Mouse (Mus musculus) c-Kit-positive CD71-negative TER-119-negative erythroid progenitor cells, embryonic 14.5 days (primary cell): Measurements from ENCODE around the gene Gyg.
"Not testable (repeated sequence)": the region's sequence is repeated elsewhere in the genome, so short reads cannot be mapped to it uniquely, and the experiment has no call there.

Source experiments
- DNase-seq: peaks from one replicate; pipeline ENCODE4 v3.0.0-alpha.2; 2013; ENCODE audit warnings: low read depth

Gene Gyg

DNA sequence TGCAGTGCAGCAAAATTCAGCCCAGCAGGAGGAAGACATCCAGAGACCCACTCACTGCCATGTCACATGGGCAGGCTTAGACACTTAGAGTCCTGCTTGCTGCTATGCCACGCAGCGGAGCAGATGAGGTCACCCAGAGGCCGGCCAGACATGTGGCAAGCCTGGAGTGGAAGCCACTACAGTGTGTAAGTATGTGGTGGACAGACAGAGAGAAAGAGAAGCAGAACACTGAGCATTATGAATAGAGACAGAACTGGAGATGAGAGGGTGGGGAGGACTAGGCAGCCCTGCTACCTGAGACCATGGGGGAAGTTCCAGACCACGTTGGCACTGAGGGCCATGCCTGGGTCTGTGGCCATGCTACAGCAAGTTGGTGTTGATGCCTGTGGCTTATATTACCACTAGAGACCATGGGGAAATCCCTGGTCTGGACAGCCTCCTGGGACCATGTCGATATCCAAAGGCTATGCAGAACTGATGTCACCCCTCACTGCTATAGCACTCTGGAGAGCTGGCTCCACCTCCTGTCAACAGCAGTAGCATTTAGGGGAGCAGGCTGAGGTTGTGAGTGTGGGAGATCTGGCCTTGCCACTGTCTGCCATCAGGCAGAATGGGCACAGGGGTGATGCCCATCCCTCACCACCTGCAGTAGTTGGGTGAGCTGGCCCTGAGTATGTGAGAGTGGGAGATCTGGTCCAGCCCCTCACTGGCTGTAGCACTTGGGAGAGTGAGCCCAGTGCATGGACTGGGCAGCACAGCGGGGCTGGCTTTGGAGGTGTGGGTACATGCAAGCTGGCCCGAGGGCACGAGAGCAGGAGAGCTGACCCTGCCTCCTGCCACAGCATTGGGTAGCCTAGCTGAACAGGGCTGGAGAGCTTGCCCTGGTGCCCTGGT, 24.4 kb downstream of the Gyg start:
- DNase-seq: no peak

DNA sequence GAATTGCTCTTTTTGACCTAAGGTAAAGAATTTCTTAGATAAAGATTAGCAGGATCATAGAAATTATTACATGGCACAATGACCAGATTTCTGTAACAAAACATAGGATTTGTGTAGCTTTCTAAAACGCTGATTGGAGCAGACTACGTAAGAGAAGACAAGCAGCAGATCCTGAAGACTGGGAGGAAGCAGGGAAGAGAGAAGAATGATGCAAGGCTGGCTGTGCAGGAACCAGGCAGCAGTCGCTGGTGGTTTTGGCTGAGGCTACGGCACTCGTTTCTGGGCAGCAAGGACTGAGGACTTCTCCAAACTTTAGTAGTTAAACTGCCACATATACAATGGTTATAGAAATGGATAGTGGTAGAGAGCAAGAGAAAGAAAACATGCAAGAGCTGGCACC, 25.6 kb downstream of the Gyg start:
- DNase-seq: no peak

DNA sequence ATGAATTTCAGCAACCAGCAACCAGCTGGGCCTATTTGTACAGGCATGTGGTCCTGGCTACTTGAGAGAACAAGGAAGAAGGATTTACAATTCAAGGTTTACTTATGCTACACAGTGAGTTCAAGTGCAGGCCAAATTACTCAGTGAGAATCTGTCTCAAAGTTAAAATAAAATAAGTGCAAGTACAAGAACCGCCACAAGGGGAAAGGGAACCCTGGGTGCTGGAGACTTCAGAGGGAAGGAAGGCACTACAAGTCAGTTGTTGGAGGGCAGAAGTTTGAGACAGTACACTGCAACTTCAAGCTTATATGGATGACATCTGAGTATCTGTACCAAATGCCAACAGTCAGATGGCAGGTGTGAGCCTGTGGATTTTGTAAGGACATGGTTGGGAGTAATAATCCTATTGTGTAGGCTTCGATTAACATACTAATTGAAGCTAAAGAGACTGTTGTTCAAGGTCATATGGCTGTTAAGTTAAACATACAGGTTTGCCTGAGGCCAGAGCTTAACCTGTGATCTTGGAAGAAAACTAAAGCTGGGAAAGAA, 28.0 kb downstream of the Gyg start:
- no peak for DNase-seq

DNA sequence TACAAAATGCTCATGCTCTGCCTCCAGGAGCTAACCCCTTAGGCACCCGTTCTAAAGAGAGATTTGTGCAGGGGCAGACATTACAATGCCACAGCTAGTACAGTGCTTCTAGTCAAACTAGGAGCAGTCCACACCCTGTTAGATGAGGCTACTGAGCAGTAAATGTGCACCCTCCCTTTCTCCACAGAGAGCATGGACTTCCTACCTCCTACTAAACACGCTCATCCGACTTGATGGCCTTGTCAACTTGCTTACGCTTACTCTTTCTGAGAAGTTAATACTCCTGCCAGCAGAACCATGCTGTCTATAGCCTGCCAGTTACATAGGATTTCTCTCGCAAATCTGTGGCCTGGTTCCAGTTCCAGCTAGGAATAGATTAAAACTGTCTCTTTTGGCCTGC, 29.5 kb downstream of the Gyg start:
- DNase-seq: no peak

DNA sequence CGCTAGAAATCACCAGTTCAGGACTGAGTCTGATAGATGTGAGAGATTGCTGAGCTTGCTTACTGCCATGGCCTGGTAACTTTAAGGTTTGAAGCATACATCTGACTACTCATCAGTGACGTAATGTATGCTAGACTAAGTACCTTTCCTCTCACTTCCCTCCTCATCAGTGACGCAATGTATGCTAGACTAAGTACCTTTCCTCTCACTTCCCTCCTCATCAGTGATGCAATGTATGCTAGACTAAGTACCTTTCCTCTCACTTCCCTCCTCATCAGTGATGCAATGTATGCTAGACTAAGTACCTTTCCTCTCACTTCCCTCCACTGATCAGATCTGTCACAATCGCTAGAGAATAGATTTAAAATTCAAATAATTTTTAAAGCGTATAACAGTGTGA, 33.5 kb downstream of the Gyg start:
- not testable (repeated sequence) for DNase-seq

DNA sequence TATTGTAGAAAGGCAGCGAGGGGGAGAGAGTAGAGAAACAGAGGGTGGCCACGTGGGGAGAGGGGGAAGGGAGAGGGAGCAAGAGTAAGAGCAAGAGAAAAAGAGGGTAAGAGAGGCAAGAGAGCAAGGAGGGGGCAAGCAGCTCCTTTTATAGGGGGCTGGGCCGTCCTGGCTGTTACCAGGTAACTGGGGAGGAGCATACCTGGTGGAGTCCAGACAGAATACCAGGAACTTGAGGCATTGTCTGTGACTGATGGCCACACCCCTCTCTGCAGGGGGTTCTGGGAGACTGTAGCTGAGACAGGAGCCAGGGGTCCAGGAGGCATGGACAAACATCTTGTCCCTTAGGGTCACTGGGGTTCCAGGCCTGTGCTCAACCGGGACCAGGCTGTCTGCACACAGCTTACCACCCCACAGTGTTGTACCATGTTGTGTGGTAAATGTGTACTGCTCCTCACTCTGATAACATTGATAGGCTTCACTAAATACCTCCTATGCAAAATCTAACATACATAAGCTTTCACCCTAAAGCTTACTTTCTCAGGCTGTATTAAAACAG, 35.4 kb downstream of the Gyg start:
- DNase-seq: no peak

DNA sequence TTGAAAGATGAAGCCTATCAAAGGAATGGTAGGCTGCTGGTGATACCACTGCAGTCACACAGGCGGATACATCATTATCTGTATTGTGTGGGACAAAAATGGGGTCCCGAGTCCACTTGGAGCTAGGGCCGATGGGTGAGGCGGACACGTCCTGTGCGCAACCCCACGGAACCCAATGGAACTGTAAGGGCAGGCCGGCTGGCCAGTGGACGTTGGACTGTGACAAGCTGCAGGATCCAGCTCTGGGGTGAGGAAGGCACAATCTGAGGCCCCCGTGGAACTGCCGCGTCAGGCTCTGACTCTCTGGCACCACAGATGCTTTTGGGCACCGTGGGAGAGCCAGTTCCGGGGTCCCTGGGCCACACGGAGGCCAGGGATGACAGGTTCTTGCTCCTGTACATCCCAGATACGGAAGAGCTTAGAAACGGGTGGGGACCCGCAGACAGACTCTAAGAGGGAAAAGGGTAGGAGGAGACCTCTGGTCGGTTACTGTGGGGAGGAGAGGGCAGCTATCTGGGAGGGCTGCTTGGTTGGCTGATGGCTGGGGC, 36.0 kb downstream of the Gyg start:
- no peak for DNase-seq

DNA sequence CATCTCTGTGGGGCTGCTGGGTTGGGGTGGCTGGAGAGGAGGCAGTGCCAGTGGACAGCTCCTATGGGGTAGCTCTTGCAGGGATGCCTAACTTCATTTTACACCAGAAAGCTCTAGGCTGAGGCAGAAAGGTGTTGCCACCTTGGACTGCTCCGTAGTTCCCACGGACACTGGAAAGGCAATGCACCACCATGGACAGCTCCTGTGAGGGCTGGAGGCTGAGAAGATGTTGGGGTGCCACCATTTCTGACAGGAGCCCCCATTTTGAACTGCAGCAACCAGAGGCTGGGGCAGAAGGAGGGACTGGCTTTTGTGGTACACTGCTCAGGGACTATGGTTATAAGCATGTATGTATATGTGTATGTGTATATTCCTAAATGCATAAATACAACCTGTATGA, 43.2 kb downstream of the Gyg start:
- no peak for DNase-seq

DNA sequence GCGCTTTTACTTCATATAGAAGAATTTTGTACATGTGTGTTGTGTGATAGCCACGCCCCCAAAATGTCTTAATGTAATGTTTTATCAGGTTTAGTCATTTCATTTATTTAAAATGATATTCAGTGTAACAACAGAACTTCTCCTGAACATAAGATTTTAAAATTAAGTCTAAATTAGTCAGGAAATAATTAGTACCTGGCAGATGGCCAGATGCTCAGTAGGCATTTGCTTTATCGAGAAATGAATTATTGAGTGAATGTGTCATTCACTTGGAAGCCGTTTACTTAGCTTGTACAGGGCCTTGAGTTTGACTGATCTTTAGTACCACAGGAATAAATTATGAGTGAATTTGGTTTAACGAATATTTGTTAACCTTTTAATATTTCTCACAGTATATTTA, 46.2 kb downstream of the Gyg start:
- no peak for DNase-seq

DNA sequence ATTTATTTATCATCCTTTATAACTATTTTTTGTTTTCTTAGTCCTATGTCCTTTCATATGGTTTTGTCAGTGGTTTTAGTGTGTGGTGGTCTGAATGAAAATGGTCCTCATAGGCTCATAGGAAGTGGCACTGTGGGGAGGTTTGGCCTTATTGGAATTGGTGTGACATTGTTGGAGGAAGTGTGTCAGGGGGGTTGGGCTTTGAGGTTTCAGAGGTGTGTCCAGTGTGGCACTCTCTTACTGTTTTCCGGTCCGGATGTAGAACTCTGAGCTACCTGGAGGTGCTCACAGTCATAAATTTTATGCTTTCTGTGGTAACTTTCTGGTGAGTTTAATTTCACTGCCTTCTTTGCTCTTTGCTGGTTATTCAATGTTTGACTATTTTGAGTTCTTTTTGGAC, 50.3 kb downstream of the Gyg start:
- no peak for DNase-seq

DNA sequence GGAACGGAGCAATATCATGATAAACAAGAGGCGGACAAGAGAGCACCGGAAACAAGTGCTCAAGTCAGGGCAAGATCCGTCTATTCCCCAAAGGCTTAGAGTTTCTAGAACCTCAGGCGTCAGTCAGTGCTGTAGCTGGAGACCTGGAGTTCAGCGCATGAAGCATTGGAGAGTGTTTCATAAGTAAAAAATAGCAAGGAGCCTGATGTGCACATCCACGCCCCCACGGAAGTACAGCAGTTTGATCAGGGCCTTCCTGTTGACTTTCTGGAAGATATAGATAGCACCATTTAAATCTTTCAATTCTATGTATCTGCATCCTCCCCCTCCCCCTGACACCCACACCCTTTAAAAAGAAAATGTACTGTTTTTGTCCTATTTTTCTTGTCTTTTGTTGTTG, 50.8 kb downstream of the Gyg start:
- no peak for DNase-seq

DNA sequence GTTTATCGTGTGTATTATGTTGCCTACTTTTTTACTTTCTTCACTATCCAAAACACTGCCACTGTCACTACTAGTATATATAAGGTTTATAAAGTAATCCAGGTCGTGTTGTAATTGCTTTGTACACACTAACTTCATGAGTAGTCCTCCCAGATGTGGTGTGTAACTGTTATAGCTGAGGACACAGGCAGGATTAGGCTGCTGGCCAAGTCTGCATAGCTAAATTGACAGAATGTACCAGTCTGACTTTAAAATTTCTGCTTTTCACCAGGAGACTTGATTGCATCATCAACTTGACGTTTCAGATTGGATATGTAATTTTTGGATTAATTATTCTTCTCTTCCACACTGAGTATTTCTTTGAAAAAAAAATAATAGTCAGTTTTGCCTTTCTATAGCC, 51.3 kb downstream of the Gyg start:
- DNase-seq: no peak

DNA sequence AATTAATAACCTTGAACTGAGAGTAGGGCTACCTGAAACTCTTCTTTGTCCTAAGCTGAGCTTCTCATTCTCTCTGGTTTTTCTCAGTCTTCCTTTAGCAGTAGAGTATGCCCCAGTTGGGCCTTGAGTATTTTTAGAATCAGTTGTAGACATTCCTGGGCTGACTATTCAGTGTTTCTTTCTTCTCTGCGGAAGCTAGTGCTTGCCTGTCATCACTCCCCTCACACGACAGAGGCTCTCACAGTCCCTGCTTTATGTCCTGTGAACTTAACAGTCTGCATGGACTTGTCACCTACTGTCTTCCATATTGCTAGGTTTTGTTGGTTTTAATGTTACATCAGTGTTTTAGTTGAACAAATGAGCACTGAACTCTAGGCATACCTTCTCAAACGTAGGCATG, 73.0 kb downstream of the Gyg start:
- DNase-seq: no peak

DNA sequence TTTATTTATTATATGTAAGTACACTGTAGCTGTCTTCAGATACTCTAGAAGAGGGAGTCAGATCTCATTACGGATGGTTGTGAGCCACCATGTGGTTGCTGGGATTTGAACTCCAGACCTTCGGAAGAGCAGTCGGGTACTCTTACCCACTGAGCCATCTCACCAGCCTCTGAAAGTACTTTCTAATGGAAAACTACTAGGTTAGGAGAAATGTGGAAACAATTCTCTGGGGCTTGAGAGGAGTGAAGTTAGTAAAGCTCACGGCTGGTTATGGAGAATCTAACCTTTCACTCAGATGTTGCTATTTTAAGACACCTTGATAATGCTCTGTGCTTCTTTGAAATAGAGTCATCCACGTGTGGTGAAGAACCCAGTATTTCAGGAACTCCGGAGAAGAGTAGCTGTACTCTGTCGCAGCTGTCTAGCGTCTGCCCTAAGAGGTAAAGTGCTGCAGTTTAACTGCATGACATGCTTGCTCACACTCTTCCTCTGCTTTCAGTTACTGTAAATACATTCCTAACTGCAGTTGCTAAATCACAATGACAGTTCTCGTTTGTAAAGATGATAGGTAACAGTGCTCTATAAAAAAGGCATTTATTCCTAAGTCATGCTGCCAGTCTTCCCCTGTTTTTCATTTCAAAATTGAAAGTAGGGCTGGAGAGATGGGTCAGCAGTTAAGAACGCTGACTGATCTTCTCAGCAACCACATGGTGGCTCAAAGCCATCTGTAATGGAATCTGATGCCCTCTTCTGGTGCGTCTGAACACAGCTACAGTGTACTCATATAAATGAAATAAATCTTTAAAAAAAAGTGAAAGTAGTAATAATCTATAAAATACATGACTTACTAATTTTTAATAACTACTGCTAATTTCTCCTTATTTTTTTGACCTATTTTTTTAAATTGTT, 78.7 kb downstream of the Gyg start:
- no peak for DNase-seq
